8 mouse cellular contexts compared by ENCODE assay signal in genomic region chr5:35313826-35314586, GRCm38 (mm10). TPM values are rescaled to one million over a fixed set of nuclear protein-coding genes. Genes with fewer than 3 reads are reported as not detected.
A peak's percentile ranks its signal among the peaks of the same experiment; 100 is the strongest.
DNase-seq lines count a peak whose midpoint lies in the region; ATAC-seq lines count a peak whose summit lies in the region.

No protein-coding gene starts in this region.

- no peaks in the 10 kb centered on the region for H3K4me1 ChIP-seq in liver, embryonic 11.5 days (replicated peaks; ENCODE audit: control insufficient read depth, insufficient read depth, low read length)
- H3K4me1 ChIP-seq in hindbrain, embryonic 11.5 days (replicated peaks; ENCODE audit: control insufficient read depth, insufficient read depth, low read length), result peaks cover 3% of the 10 kb centered on the region; the same call in 1 of the 2 replicates
- H3K4me1 ChIP-seq in neural tube, embryonic 13.5 days (replicated peaks), result peaks cover 19% of the 10 kb centered on the region

- 20% methylated on average over 18 of the region's 18 CpGs for WGBS in liver, embryonic 11.5 days
- 18% methylated on average over 18 of the region's 18 CpGs for WGBS in hindbrain, embryonic 11.5 days
- WGBS in neural tube, embryonic 13.5 days, result 16% methylated on average over 18 of the region's 18 CpGs

- ATAC-seq in liver, embryonic 11.5 days (replicated peaks; ENCODE audit: low FRiP score), result no peak
- peak; percentile 53 for ATAC-seq in hindbrain, embryonic 11.5 days (ENCODE audit: low FRiP score)
- peak; percentile 55 for ATAC-seq in neural tube, embryonic 13.5 days (ENCODE audit: low read depth)
- no peak for ATAC-seq in megakaryocyte progenitor cell, adult 5-6 weeks (replicated peaks; ENCODE audit: poor library complexity)

- no peaks in the 10 kb centered on the region for H3K36me3 ChIP-seq in liver, embryonic 11.5 days (ENCODE audit: control insufficient read depth, insufficient read depth, low read length)
- H3K36me3 ChIP-seq in hindbrain, embryonic 11.5 days (ENCODE audit: control insufficient read depth, insufficient read depth, low read length), result no peaks in the 10 kb centered on the region
- H3K36me3 ChIP-seq in neural tube, embryonic 13.5 days, result no peaks in the 10 kb centered on the region

- H3K27me3 ChIP-seq in liver, embryonic 11.5 days (replicated peaks; ENCODE audit: control insufficient read depth, insufficient read depth, low read length), result peaks cover 33% of the 10 kb centered on the region
- H3K27me3 ChIP-seq in hindbrain, embryonic 11.5 days (ENCODE audit: control insufficient read depth, insufficient read depth, low read length), result no peaks in the 10 kb centered on the region; the same call in 1 of the 2 replicates
- peaks cover 13% of the 10 kb centered on the region for H3K27me3 ChIP-seq in neural tube, embryonic 13.5 days

- no peak overlapping the region for H3K4me3 ChIP-seq in liver, embryonic 11.5 days (ENCODE audit: low read depth, low read length)
- peak overlapping the region; percentile 12 for H3K4me3 ChIP-seq in hindbrain, embryonic 11.5 days (ENCODE audit: low read depth, low read length)
- H3K4me3 ChIP-seq in neural tube, embryonic 13.5 days, result peak overlapping the region; percentile 31

- no peak overlapping the region for H3K27ac ChIP-seq in liver, embryonic 11.5 days (ENCODE audit: low read depth, low read length)
- no peak overlapping the region; the same call in 1 of the 2 replicates for H3K27ac ChIP-seq in hindbrain, embryonic 11.5 days (ENCODE audit: low read depth, low read length)
- H3K27ac ChIP-seq in neural tube, embryonic 13.5 days (replicated peaks), result peak overlapping the region; percentile 23; the same call in 1 of the 2 replicates

- no peaks in the 10 kb centered on the region for H3K9me3 ChIP-seq in liver, embryonic 11.5 days (ENCODE audit: control insufficient read depth, low read length)
- H3K9me3 ChIP-seq in hindbrain, embryonic 11.5 days (ENCODE audit: control insufficient read depth, low read length), result no peaks in the 10 kb centered on the region
- H3K9me3 ChIP-seq in neural tube, embryonic 13.5 days, result no peaks in the 10 kb centered on the region

- peak overlapping the region; percentile 32; the same call in 1 of the 2 replicates for H3K4me2 ChIP-seq in liver, embryonic 11.5 days
- H3K4me2 ChIP-seq in hindbrain, embryonic 11.5 days (replicated peaks; ENCODE audit: low read depth, low read length), result peak overlapping the region; percentile 48
- H3K4me2 ChIP-seq in neural tube, embryonic 13.5 days, result peak overlapping the region; percentile 57

- no peak for DNase-seq in liver, embryonic 11.5 days (ENCODE audit: low spot score)
- DNase-seq in liver, result no peak
- peak; percentile 58 to 67 for DNase-seq in cerebellum, postnatal 25 days
- peak; percentile 46 for DNase-seq in hindbrain, embryonic 11.5 days (ENCODE audit: low spot score)
- DNase-seq in left cerebral cortex, adult 8-10 months (ENCODE audit: low spot score in 2 of 2), result peak; percentile 48 to 60
- DNase-seq in c-Kit-positive CD71-positive TER-119-positive erythroid progenitor cells, embryonic 14.5 days (ENCODE audit: low spot score), result no peak

- no peak overlapping the region for H3K9ac ChIP-seq in liver, embryonic 11.5 days (ENCODE audit: low read depth, low read length)
- 0 out of 2 replicates have a peak overlapping the region, but pooled peaks have one; percentile 12 for H3K9ac ChIP-seq in hindbrain, embryonic 11.5 days (ENCODE audit: low read depth, low read length)
- peak overlapping the region; percentile 63 for H3K9ac ChIP-seq in neural tube, embryonic 13.5 days

RNA-seq across cellular contexts. Expression of gene Adra2c, which starts 35.9 kb away (rescaled TPM):
- 0.05 TPM in 1 of 2 replicates, not detected in the other for polyA plus RNA-seq in liver, embryonic 11.5 days (2014; fragmentation: Nextera tagmentation; extraction: Ambion mirVana)
- 0.06 and 0.07 TPM in 2 replicates for polyA plus RNA-seq in hindbrain, embryonic 11.5 days (2014; fragmentation: Nextera tagmentation; extraction: Ambion mirVana)
- 10 to 100 TPM; 22.2 to 26.8 (median 24.4) TPM for total RNA-seq in left cerebral cortex, adult 8-10 months (2022)
- polyA plus RNA-seq in neural tube, embryonic 13.5 days (2015; fragmentation: Nextera tagmentation; extraction: Ambion mirVana), result 0.72 and 0.89 TPM in 2 replicates
- not detected in 2 replicates for total RNA-seq in megakaryocyte progenitor cell, adult 5-6 weeks (2015)
- not detected in 2 replicates for total RNA-seq in megakaryocyte progenitor cell, adult 5-6 weeks (2017)

Comparison
In these comparisons a context has a peak if more than half of its experiments do, and no peak if none do; other contexts are left out.
1. ATAC-seq: peak in hindbrain, embryonic 11.5 days (single experiment) and neural tube, embryonic 13.5 days (single experiment); none in liver, embryonic 11.5 days (single experiment) and megakaryocyte progenitor cell, adult 5-6 weeks (single experiment).
2. DNase-seq: peak in cerebellum, postnatal 25 days (2 of 2), hindbrain, embryonic 11.5 days (single experiment) and left cerebral cortex, adult 8-10 months (2 of 2); none in liver, embryonic 11.5 days (single experiment), liver (single experiment) and c-Kit-positive CD71-positive TER-119-positive erythroid progenitor cells, embryonic 14.5 days (single experiment).
3. Peak in every context shown above with its lines, with median percentiles within 50 percentile points of each other: H3K4me2 ChIP-seq.